Mouse (Mus musculus) liver (tissue): ENCODE measurements around the gene Lkaaear1.

ENCODE experiments used
- DNase-seq: peaks from one replicate; pipeline ENCODE4 v3.0.0-alpha.2; 2020; ENCODE audit warnings: mixed read lengths

Gene Lkaaear1

GRCm38 (mm10) chr2:181681978-181682377, 16.3 kb downstream of the Lkaaear1 start:
- DNase-seq, result no peak

- DNase-seq, result no peak
Measured at GRCm38 (mm10) chr2:181680716-181681117, 17.5 kb downstream of the Lkaaear1 start.

- DNase-seq, result peak; percentile 74
Measured at GRCm38 (mm10) chr2:181679951-181680715, 18.1 kb downstream of the Lkaaear1 start, which contains the start of gene Tcea2. Gene Tcea2, plus strand, starts transcription at chr2:181680310.

- peak; percentile 72 for DNase-seq
Measured at GRCm38 (mm10) chr2:181678780-181679179, 19.5 kb downstream of the Lkaaear1 start.

DNA sequence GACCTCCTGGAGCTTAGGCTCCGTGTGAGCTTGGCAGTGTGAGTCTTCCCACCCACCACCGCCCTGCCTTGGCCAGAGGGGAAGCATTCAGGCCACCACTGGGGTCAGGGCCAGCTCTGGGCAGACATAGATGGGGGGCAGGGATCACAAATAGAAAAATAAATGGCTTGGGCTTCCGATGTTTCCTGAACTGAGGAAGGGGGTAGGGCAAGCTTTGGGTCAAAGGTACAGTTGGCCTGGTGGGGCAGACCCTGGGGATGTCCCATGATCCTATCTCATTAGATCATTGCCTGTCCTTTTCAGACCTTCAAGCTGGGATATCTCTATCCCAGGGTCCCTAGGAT, 20.5 kb downstream of the Lkaaear1 start:
- no peak for DNase-seq

GRCm38 (mm10) chr2:181677096-181677754, 21.0 kb downstream of the Lkaaear1 start:
- DNase-seq, result no peak

GRCm38 (mm10) chr2:181676424-181676823, 21.8 kb downstream of the Lkaaear1 start:
- no peak for DNase-seq

DNA sequence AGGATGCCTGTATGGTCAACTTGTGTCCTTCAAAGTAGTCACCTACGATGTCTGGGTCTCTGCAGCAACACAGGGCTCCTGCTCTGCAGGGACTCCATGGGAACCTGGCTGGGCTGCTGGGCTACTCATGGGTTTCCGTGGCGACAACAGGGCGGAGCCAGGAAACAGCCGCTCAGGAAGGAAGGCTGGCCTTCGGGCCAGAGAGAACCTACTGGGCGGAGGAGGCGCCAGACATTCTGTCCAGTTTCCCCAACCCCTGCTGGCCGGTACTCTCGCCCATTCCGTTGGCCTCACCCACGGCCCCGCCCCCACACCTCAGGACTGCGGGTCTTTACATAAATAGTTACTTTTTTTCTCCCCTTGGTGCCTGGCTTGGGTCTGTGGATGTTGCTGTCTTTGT, 22.8 kb downstream of the Lkaaear1 start:
- peak; percentile 58 for DNase-seq

GRCm38 (mm10) chr2:181674934-181675333, 23.3 kb downstream of the Lkaaear1 start:
- DNase-seq, result no peak

DNA sequence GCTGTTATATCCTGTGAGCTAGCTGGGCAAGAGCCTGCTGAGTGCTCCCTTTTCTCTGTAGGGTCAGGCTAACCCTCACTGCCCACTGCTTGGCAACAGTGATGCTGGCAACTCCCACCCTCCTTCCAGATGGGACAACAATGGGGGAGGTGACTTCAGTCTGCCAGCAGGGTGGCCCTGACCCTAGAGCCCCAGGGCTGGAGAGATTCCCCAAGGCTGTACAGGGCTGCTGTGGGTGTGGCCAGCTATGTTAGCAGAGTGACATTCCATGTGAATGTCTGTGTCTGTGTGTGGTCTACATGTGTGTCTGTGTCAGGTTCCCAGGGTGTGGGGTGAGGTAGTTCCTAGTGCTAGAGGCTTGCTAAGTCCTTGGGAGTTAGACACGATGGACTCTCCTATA, 24.7 kb downstream of the Lkaaear1 start:
- DNase-seq, result no peak

GRCm38 (mm10) chr2:181671984-181672383, 26.3 kb downstream of the Lkaaear1 start:
- no peak for DNase-seq

DNA sequence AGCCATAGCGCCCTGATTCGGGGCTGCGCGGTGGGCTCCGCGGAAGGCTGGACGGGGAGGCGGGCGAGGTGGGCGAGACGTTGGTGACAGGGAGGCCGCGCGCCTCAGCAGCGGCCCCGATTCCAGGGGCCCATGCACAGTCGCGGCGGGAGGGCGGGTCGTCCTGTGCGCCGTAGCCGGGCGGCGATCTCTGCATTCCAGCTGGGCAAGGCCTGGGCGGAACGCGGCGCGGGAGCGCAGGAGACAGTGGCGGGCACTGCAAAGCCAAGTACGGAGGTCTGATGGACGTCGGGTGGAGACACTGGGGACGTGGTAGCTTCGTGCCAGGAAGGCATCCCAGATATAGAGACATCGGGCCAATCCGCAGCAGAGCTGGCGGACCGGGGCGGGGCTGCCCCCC, 26.9 kb downstream of the Lkaaear1 start, which contains the start of gene Sox18:
Gene Sox18, minus strand, starts transcription at position 315 of the 400 bp plus-strand sequence.
- peak; percentile 13 for DNase-seq

DNA sequence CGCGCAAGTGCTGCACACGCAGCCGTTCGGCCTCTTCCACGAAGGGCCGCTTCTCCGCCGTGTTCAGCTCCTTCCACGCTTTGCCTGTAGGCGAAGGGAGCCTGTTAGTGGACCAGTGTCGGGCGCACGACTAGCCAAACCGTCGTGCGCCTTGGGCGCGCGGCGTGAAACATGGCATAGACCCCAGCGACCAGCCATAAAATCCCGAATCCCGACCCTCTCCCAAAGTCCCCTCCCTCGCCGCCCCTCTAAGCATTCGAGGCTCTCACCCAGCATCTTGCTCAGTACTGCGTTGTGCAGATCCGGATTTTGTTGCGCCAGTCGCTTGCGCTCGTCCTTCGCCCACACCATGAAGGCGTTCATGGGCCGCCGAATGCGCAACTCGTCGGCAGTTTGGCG, 27.3 kb downstream of the Lkaaear1 start:
- DNase-seq, result no peak

- DNase-seq, result no peak
Measured at GRCm38 (mm10) chr2:181670285-181670912, 27.8 kb downstream of the Lkaaear1 start.

DNA sequence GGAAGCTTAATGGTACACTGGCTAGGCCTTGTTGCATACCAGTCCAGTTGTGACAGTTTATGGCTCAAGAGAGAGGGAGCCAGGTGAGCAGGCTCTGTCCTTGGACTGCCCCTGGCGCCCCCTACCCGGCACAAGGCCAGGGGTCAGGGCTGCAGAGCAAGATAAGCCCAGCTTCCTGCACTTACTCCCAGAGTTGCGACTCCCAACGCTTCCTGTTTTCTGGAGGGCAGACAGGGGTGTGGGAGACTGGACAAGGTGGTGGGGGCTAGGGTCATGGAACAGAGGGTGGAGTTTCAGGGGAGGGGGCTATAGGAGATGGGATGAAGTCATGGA, 35.0 kb downstream of the Lkaaear1 start:
- DNase-seq, result peak; percentile 19

DNA sequence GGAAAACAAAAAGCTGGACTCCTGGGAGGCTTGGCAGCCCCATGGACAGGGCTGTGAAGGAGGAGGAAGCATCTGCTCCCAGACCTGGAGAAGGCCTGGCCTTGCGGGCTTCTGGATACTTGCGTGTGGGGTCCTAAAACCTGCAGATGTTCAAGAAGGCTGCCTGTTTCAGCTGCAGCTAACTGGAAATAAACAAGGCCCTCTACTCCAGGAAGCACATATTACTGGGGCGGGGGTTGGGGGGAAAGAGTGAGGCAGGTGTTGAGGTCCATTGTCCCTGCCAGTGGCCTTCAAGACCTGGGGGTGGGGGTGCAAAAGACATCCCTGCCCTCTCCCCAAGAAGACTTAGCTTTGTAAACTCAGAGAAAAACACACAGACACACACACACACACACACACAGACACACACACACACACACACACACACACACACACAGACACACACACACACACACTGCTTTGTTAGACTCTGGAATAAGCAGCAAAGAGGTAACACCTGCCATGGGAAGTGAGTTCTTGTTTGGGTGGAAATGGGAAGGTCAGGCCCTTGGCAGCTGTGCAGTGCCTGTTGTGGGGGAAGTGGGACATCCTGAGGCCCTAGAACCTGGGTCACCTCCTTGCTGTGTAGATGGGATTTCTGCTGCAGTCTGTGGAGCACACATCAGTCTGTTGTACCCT, 35.5 kb downstream of the Lkaaear1 start:
- no peak for DNase-seq

DNA sequence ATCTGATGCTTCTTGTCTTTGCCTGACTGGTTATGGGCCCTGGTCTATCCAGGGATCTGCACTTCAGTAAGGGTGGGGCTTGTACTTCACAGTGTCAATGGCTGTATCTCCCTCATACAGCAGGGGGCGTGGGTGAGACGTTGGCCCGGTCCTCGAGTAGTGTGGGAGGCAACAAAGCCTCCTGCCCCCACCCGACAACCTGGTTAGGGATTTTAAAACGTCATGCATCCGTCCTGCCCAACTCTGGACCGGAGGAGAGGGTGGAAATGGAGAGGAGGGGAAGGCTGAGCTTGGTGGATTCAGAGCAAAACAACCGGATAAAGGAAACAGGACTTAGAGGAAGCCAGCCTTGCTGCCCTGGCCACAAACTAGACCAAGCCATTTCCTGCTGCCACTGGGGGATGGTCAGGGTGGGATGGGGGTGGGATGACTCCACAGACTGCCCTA, 38.6 kb downstream of the Lkaaear1 start:
- DNase-seq, result peak; percentile 76

DNA sequence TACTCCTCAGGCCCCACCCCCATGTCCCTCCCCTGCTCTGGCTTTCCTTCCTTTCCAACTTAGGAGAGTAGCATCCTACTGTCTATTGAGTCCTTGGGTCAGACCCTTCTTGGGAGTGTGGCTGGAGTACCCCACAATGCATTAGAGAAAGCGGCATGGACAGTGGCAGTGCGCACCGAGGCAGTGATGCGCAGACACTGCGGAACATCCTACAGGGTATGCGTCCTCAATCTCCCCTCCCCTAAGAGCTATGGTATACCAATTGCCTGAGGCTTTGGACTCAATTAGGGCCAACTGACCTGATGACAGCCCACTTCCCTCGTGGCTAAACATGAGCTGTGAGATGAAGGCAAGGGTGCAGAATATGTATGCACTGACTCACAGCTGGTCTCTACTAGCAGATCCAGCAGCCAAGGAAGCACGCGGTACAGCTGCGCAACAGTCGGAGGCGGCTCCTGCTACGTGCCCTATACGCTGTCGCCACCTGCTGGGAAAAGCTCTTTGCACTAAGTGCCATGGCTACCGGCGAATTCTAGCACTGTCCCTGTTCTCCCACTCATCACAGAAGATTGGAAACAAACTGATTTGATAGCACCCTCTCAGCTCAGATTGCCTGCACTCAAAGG, 39.2 kb downstream of the Lkaaear1 start:
- DNase-seq, result peak; percentile 65

GRCm38 (mm10) chr2:181658528-181658927, 39.7 kb downstream of the Lkaaear1 start:
- DNase-seq, result no peak

GRCm38 (mm10) chr2:181657441-181657840, 40.8 kb downstream of the Lkaaear1 start:
- no peak for DNase-seq

DNA sequence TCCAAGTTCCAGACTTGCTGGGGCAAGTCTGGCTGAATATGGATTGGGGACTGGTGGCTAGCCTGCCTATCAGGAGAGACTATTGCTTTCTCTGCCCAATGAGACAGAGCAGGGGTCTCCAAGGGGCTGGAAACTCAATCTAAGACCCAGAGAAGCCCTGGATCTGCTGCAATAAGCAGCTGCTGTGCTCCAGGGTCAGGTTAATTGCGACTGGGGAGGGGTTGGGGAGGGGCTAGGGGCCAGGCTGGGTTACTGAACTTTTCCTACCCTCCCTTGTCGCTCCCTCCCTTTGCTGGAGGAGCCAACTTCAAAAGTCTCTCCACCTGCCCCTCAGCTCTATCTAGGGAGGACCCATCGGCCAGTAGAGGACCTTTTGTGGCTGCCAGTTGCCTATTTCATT, 41.5 kb downstream of the Lkaaear1 start, which contains the start of gene Gm29797:
Gene Gm29797, plus strand, starts transcription at position 301 of the 400 bp plus-strand sequence.
- DNase-seq, result no peak

DNA sequence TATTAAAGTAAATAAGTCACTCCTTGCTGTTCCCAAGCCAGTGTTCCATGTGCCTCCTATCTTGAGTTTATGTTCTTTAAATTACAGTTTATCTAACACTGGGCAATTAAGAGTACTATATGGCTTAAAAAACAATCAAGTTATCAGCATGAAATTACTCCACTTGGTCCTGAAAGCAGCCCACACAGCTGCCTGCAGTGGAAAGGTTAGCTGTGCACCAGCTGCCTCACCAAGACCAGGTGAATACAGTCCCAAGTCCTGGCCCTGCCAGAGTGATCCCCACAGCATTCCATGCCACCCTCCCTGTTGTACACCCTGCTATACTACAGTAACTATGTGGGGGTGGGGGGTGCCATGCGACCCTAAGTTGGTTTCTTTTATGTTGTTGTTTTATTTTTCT, 44.7 kb downstream of the Lkaaear1 start:
- DNase-seq, result no peak

GRCm38 (mm10) chr2:181653065-181653464, 45.2 kb downstream of the Lkaaear1 start:
- DNase-seq, result no peak
